Mouse (Mus musculus) adrenal gland, adult 8-10 months (tissue): Measurements from ENCODE around the gene Fam214b. TPM values are rescaled to one million over a fixed set of nuclear protein-coding genes. Genes with fewer than 3 reads are reported as not detected.

Experiments used
- DNase-seq: peaks from one replicate; pipeline ENCODE4 v3.0.0; 2022
- total RNA-seq, 4 experiments: library from RNA; stranded (reverse); gene quantifications; 2 replicates each; pipeline ENCODE4 v1.2.4; 2022

The Fam214b gene
- total RNA-seq, 4 experiments from 2014 or later = 49.5 to 64.9 (median 61.1) TPM

DNA sequence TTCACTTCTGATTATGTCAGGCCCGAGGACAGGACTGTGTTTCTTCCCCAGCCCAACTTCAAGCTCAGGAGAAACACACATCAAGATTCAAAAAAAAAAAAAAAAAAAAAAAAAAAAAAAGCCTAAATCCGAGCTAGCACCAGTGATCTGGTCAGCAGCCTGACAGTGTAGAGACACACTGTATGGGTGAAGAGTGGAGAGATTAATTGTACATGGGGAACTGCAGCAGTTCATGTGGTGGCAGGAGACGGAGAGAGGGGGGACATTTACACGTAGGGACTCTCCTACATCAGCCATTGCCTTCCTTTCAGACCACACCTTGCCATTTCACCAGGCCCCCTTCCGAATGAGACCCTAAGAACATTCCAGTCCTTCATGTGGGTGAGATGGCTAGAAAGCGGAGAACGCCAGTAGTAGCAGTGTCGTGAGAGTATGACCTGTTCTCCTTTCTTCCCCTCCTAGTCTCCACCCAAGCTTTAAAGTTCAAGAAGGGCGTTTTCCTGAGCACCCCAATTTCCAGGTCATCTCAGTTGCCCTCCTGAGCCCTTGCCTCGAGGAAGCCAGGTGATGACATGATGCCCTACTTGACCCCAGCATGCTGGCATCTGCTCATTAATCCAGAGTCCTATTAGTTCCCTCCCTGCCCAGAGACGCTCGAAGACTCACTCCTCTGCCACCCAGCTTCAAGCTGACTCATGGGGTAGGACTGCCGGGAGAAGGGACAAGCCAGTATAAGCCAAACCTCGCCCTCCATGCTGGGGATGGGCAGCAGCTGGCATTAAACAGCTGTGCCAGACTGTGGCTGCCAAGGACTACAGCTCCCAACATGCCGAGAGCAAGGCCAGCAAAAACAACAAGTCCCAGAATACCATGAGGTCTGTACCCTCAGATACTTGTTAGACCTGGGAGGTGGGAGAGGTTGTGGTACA, 7.2 kb downstream of the Fam214b start:
- DNase-seq = peak; percentile 88

DNA sequence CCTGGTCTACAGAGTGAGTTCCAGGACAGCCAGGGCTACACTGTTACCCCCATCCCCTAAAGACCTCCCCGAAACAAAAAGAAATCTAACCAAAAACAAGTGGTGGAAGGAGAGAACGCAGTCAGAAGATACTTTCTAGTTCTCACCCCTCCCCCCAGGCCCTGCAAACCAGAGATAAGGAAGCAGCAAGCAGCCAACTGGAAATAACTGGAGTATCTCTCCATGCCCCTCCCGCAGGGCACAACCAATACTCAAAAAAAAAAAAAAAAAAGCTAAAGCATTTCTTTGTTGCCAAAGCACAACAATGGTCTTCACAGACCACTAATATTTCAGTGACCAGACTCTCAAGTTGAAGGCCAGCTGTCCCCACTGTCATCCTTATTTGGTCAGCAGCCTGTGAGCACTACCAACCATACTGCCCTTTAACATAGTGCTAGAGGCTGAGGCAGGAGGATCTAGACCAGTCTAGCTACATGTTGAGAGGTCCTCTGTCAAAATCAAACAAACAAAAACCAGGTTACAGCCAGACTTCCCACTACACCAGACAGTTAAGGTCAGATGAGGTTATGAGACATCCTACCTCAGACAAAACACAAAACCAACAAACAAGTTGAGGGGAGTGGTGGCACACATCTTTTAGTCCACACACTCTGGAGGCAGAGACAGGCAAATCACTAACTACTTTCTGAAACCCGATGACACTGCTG, 8.0 kb downstream of the Fam214b start:
- DNase-seq = no peak

DNA sequence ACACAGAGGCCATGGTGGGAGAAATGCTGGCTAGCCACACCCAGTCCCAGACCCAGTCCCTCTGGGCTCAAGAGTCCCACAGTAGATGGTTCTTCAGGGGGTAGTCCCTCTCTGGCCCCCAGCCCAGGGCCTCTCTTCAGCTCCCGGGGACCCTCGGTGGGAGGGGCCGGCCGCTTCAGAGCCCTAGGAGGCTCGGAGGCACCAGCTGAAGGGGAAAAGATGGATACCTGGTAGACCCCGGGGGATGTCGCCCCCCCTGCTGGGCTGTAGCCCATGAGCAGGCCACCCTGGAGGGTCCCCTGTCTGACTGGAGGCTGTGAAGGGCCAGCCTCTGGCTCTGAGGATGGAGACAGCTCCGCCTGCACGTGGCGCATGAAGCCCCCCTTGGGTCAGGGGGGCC, 9.7 kb downstream of the Fam214b start:
- DNase-seq = no peak

DNA sequence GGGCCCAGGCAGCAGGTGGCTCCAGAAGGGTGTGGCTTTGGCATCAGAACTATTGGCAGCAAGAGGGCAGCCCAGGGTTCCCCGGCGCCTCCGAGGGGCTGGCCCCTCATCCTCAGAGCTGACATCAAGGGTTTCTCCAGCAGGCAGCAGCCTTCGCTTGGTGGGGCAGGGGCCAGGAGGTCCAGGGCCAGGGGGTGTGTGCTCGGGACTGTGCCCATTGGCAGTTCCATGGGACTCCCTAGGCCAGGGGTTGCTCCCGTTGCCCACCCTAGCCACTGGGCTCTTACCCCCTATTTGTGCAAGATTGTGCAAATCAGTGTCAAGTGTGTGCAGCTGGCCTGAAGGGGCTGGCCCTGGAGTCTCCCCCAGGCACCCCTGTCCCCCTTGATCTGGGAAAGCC, 10.2 kb downstream of the Fam214b start:
- DNase-seq = no peak

DNA sequence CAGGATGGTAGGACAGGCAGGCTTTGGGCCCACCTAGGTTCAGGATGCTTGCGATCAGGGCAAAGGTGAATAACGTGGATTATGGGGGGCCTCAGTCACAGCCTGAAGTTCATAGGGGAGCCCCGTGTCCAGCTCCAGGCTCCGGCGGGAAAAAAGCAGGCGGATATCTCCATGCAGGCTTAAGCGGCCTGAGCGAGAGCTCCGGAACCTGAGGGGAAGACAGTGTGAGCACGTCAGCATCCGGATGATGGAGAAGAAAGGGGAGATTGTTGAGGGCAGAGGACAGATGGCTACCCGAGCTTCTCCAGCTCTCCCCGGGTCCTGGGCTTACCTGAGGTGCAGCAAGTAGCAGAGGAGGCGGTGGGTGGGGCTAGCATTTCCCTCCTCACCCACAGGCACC, 12.5 kb downstream of the Fam214b start:
- DNase-seq = no peak

DNA sequence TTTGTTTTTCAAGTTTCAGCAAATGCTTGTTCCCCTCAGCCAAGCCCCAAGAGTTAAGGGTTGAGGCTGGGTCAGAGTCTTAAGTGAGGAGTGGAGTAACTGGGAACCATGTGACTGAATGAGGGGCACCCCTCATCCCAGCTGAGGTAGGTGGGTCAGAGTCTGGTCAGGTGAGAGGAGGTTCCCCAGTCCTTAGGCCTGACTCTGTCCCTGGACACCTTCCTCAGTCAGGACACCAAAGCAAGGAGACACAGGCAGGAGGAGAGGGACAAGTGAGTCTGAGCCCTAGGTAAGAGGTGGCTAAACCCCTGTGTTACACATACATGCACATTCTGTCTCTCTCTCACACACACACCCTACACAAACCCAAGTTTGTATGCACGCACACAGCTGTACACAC, 13.5 kb downstream of the Fam214b start:
- no peak for DNase-seq

DNA sequence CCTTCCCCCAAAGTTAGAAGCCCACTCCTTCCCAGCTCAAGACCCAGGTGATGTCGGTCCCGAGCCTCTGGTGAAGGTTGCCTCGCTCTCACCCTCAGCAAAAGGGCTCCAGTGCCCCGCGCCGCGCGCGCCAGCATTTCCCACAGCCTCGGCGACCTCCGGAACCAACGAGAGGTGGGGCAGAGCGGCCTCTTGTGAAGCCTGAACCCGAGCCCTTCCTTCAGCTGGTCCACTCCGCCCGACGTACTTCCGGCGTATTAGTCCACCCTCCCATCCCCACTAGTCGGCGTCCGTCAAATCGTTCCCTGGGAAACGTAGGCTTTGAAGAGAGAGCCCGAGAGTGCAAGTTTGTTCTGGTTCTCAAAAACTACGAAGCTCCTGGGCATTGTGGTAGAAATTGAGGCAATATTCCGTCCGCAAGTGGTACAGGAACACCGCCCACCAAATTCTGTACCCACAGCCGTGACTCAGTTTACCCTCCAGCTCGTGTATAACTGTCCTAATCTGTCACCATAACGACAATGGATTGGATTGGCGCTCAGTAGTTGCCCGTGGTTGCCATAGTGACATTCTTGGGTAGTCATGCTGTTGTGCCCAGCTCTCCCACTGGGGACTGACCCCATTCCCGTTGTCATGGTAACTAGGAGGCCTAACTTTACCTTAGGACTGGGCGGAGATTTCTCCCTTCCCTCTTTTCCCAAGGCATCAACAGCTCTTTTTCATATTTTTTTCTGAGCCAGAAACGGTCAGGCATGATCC, 14.6 kb downstream of the Fam214b start, which contains the start of gene Stoml2:
Gene Stoml2, minus strand, starts transcription at position 474 of the 759 bp plus-strand sequence.
- DNase-seq = peak; percentile 93

DNA sequence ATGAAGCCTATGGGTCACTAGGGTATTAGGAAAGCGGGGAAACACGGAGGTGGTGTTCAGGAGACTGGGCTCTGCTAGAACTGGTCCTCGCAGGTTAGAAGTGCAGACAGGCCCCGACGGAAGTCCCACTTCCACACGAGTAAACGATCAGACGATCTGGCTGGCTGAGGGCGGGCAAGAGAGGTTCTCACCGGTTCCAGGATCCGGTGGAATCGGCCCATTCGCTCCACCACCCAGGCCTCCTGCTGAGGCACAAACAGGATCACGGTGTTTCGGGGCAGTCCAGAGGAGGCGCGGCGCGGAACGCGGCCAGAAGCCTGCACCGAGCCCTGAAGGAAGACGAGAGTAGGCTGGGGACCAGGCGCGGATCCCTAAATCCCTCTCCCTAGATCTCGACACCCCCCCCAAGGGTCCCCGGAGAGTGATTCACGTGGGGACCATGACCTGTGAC, 15.2 kb downstream of the Fam214b start:
- DNase-seq = no peak

DNA sequence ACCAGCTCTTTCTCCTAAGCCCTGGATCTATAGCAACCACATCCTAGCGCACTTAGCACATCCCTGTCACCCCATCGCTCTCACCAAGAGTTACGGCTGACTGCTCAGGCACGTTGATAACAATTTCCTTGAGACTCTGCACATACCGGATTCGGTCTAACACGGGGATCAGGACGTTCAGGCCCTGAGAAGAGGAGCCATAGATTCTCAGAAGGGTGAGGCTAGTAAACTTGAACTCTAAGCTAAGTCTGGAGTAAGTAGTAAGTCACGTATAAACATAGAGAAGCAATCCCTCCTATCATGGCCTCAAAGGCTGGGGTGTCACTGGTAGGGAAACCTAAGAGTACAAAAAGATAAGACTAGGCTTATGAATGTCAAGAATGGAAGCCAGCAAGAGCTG, 15.7 kb downstream of the Fam214b start:
- DNase-seq = no peak

DNA sequence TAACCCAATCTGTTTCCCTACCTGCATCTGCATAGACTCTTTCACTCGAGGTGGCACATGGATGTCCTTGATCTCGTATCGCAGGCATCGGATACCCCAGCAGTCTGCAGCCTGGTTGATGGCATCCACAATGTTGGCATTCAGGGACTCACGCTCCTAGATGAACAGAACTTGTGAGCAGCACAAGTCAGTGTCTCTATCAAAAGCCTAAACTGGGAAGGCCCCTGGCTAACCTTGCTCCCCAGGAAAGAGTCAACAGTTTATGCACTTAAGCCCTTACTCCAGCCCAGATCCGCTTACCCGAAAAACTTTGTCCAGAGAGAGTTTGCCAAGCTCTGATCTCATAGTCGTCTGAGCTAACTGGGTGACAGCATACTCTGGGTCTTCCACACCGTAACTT, 16.3 kb downstream of the Fam214b start:
- no peak for DNase-seq

DNA sequence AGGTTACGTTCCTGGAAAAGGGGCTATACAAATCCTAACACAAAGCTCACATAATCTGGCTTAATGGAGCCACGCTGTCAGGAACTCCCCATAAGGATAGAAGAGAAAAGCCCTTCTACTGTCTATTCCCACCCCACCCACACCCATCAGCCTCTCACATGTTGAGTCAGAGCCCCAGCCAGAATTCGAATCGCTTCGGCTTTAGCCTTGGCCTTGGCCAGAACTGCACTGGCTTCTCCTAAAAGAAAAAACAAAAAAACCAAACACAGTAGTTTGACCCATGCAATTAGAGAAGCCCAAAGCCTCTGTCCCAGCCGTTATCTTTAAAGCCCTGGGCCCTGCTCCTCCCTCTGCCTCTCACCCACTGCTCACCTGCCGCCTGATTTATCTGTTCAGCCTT, 16.9 kb downstream of the Fam214b start:
- DNase-seq = no peak

DNA sequence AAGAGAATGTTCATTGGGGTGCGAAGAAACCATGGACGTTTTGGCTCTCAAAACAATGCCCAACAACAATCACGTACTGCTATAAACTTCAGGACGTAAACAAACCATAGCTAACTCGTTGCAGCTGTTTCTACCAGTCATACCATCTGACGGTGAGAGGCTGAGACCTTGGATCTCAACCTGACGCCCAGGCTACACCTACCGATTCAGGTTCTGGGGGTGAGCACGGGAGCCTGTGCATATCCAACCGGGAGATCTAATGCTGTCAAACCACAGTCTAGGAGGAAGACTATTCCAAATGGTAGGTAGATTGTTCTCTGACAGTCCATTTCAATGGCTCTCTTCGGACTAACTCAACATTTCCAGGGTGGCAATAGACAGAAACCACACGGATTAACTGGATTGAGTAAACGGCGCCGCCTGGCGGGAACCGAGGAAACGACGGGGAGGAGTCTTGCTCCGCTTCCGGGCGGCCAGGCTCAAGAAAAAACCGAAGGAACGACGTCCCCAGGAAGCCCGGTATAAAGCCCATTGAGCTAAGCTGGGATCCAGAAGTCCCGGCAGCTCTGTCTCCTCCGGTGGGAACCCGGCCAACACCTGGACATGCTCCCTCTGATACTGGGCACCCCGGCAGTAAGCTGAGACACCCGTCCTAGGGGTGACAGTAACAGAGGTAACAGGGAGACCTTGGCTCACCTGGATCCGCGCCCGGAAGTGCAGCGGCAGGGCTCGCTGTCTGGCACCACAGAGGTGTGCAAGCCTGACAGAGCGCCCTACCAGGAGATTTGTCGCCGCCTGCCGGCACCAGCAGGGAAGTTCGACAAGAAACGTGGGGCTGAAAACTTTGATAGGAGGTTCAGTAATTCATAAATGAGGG, 20.7 kb downstream of the Fam214b start, which contains the start of gene Pigo:
Gene Pigo, minus strand, starts transcription at position 736 of the 877 bp plus-strand sequence.
- peak; percentile 91 for DNase-seq

DNA sequence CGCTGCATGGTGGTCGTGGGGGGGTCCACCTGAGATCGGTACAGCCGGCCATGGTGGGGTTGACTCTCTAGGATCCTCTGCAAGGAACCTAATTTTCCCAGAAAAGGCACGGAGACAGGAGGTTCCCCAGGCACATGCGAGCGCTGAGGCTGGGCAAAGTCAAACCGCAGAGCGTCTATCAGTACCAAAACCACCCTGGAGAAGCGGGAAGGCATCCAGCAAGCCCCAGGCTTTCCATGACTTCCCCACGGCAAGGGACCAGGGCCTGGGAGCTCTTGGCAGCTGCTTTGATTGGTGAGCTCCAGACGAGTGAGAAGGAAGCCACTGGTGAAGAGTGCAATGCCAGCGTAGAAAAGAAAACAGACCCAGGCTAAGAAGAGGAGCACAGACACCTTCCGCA, 21.3 kb downstream of the Fam214b start:
- no peak for DNase-seq

DNA sequence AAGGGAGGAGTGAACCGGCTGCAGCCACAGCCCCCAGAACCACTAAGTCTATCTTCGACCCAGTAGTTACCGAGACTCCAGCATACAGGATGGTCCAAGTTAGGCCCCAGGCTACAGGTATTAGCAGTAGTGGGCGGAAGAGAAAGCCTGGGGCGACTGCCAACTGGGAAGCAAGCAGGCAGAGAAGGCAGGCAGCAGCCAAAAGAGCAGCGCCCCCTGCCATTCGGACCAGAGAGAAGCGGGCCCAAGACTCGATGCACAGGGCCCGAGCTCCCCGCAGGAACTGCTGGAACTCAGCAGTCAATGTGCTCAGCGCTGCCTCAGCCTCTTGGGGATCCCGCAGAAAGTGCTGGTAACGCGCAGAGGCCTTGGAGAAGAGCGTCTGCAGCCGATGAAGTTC, 24.7 kb downstream of the Fam214b start:
- DNase-seq = no peak

DNA sequence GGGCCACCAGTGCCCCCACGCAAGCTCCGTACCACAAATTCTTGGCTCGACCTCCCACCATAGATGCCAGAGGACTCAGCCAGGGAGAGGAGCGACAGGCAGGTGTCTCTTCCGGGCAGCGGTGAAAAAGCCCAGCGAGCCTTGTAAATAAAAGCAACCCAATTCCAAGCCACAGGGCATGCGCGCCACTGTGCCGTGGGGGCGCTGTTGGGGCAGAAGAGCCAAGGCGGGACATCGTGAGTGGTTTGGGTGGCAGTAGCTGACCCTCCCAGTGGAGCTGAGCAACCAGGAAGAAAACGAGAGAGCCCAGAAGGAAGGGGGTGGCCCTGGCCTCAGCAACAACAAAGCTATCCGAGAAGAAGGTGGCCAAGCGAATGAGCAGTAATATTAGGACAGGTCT, 25.1 kb downstream of the Fam214b start:
- DNase-seq = no peak

DNA sequence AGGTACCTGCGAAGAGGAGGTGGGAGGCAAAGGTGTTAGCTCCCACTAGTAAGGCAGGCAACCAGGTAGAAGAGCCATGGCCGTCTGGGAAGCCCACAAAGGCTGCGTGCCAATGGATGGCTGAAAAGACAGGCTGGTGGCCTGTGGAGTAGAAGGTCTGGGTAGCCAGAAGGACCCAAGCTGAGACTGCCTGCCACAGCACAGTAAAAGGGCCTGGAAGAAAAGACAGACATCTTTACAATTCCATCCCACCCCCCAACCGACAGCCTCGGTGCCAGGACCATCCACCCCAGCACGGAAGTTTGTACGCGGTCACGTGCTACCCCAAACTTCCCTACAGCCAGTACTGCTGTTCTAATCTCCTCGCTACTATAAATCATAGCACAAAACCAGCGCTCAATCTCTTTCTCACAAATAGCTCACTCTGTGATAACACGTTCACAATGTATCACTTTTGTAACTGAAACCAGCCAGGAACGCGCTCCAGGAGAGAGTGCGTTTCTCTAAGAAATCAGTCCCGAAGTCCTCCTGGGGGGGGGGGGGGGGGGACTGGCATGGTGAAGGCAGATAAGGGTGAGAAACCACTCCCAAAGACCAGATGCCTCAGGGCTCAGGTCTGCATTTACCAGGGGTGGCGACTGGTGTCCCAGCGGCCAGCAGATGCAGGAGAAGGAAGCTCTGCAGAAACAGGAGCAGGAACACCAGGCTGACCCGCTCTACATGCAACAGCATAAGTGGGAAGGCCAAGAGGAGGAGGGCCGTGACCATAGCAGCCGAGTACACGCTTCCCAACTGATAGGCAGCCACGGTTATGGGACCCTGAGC, 26.2 kb downstream of the Fam214b start:
- DNase-seq = no peak

DNA sequence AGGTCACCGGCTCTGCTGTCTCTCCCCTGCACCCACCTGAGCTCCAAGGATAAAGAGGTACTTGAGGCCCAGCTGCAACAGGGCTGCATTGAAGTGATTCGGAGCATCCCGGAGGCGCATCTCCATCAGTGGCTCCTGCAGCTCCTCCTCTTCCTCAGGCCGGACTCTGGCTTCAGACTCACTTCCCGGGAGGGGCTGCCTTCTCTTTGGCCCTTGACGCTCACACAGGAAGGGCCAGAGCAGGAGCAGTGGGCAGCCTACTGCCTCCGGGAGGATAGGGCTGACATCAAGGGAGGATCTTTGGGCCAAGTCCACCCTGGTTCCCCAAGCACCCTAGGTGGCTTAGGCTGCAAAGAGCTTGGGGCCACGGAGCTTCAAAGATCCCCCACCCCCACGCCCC, 26.8 kb downstream of the Fam214b start:
- DNase-seq = no peak

DNA sequence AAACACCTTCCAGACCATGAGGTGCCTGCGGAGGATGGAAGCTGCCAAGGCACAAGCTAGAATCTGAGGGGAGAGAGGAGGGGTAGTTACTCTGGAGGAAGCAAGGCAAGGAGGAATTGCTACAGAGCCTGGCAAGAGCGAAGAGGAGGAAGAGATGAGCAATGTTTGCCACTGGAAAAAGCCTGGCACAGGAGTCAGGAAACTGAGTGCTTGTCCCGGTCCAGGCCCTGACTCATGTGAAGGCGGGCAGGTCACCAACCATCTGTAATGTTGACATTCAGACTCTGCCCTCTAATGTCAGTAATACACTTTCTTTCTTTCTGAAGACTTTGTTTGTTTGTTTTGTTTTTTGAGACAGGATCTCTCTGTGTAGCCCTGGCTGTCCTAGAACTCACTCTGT, 27.9 kb downstream of the Fam214b start:
- no peak for DNase-seq

DNA sequence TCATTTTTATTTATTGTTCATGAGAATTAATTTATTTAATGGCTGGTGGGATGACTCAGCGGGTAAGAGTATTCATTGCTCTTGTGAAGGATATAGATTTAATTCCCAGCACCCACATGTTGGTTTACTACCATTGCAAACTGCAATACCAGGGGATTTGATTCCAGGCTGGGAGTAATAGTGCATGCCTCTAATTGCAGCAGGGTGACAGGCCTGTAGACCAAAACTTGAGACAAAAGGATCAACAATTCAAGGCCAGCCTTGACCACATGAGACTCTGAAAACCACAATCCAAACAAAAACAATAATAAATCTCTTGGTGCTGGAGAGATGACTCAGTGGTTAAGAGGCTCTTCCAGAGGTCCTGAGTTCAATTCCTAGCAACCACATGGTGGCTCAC, 33.9 kb downstream of the Fam214b start:
- no peak for DNase-seq

DNA sequence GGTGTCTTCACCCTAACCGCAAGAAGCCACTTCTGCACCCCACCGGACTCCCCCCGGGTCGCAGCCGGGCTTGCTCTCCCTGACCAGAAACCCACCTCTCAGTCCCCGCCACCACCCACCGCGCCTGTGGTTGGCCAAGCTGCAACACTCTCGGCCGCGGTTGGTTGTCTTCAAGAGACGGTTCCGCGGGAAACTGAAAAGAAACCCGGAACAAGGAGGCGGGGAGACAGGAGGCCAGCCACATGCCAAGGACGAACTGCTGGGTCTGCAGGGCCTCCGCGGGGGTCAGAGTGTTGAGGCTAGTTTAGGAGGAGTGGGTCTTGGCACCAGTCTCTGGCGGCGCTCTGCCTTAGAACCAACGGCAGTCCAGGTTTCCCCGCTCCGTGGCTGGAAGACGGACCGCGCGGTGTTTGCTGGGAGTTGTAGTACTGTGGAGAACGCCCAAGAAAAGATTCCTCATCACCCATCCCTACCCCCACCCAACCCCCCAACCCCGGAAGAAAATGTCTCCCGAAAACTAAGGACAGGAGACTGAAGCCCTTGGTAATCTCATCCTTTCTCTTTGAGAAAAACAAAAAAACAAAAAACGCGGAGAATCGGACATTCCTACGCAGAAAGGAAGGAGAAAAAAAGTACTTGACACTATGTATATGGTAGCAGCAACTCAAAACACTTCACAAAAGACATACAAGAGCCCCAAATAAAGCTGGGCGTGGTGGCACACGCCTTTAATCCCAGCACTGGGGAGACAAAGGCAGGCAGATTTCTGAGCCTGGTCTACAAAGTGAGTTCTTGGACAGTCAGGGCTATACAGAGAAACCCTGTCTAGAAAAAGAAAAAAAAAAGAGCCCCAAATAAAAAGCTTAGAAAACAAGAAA, 35.6 kb downstream of the Fam214b start, which contains the start of gene Fancg:
Gene Fancg, minus strand, starts transcription at position 346 of the 878 bp plus-strand sequence.
- DNase-seq = peak; percentile 77
